Mouse (Mus musculus): Measurements from ENCODE around the gene Negr1. TPM values are rescaled to one million over a fixed set of nuclear protein-coding genes. Genes with fewer than 3 reads are reported as not detected.

Negr1 gene
- total RNA-seq, 1 experiment from 2014 or later = not detected

DNA sequence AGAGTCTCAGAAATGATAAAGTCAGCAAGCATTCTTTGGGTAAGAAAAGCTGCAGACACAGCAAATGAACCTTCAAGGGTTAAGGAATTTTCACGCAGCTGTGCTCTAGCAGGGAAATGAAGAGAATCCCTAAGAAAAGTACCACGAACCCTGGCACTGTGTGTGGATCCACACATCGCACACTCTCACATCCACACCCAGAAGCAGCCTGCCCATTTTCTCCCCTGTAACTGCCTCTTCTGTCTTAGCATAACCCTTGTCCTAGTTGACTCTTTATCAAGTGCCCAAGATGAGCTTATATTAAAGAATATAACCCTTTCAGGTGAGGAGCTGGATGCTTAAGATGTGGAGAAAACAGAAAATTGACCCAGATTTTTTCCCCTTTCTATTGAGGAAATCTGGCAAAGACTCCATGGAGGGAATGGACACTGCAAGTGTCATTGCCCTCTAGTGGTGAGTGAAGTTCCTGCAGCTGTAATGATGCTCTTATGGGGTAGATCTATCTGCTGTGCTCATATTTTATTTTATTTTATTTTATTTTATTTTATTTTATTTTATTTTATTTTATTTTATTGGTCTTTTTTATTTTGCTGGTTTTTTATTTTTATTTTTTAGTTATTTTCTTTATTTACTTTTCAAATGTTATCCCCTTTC is 82.2 kb downstream of the Negr1 start:
- ATAC-seq (replicated peaks in 1 of 2; ENCODE audit: insufficient read depth in 1 of 2, low FRiP score in 2 of 2, low TSS enrichment in 1 of 2, low read depth in 1 of 2, poor library complexity in 2 of 2, severe bottlenecking in 2 of 2) = peak; percentile 74 to 78; a peak in 3 of 4 replicates

DNA sequence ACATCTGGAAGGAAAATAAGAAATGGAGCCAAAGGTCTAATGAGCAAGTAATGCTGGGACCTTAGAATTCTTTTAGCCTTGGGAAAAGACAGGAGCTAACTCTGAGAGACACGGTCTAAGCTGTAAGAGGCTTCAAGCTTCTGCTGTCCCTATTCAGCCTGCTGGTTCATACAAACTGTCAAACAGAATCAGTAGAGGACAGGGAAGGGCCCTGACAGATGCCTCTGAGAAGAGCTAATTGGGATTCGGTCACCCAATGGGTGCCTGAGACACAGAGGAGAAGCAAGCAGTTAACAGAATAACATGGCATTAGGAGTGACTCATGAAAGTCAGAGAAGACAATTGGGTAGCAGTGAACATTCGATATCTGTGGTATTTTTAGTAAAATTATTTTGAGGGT is 86.8 kb downstream of the Negr1 start:
- ATAC-seq (replicated peaks in 1 of 2; ENCODE audit: insufficient read depth in 1 of 2, low FRiP score in 2 of 2, low TSS enrichment in 1 of 2, low read depth in 1 of 2, poor library complexity in 2 of 2, severe bottlenecking in 2 of 2) = no peak

DNA sequence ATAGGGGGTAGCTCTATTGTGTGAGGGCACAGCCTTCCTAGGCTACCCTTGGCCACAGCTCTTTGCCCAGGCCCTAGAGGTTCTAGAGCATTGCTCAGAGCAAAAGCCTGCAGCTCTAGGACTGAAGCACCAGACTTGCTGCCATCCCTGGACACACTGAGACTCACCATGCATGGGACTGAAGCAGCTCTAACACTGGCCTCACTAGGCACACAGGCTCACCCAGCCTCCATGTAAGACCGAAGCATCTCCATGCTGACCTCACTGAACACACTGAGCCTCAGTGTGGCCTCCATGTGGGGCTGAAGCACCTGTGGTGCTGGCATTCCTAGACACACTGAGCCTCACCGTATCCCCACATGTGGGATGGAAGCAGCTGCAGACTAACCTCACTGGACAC is 101.0 kb downstream of the Negr1 start:
- no peak for ATAC-seq (replicated peaks in 1 of 2; ENCODE audit: insufficient read depth in 1 of 2, low FRiP score in 2 of 2, low TSS enrichment in 1 of 2, low read depth in 1 of 2, poor library complexity in 2 of 2, severe bottlenecking in 2 of 2)

DNA sequence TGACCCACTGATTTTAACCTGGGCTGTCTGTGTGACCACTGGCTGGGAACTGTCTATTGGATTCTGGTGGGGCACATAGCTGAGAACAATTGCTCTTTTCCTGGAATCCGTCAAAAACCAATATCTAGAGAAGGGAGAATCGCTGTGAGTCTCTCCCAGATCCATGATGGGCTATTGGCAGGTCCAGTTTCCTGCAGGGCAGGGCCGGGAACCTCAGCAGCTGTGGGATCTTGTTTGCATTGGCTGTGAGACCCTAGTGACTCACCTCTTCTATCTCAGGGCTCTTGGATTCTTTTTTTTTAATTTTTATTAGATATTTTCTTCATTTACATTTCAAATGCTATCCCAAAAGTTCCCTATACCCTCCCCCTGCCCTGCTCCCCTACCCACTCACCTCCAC is 111.0 kb downstream of the Negr1 start:
- no peak for ATAC-seq (replicated peaks in 1 of 2; ENCODE audit: insufficient read depth in 1 of 2, low FRiP score in 2 of 2, low TSS enrichment in 1 of 2, low read depth in 1 of 2, poor library complexity in 2 of 2, severe bottlenecking in 2 of 2)

DNA sequence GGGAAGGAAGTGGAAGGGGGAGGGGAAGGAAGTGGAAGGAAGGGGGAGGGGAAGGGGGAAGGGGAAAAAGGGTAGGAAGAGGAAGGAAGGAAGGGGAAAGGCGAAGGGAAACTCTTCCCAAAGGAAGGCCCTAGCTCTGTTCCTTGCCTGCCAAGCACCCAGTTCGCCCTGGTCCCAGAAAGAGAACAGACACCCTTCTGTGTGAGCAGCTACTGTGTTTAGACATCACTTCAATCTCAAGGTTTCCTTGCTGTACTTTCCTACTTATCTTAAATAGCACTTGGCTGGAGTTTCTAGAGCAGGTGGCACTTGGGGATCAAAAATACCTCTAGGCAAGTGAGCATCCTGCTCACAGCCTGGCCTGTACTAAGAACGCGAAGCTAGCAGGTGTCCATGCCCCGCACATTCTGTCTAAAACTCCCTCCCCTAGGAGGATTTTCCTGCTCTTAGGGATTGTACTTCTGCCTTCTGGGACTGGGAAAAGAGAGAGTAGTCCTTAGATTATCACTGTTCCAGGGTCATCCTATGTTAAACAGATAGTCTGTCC is 128.5 kb downstream of the Negr1 start:
- ATAC-seq (replicated peaks in 1 of 2; ENCODE audit: insufficient read depth in 1 of 2, low FRiP score in 2 of 2, low TSS enrichment in 1 of 2, low read depth in 1 of 2, poor library complexity in 2 of 2, severe bottlenecking in 2 of 2) = no peak

DNA sequence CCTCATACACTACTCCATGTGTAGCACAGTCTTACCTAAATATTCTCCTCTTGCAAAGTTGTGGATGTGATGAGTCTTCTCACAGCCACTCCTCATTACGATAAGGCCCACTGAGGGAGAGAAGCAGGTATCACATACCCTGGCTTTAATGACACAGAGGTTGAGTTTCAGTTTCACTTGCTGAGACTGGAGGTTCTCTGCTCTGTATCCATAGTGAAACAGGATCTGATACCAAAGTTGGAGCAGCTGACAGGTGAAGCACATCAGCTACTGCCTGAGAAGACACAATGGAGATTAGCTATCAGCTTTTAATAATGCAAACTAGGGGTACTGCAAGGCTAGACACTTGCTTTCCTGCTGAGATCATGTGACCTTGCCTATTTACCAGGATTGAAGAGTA is 137.1 kb downstream of the Negr1 start:
- no peak for ATAC-seq (replicated peaks in 1 of 2; ENCODE audit: insufficient read depth in 1 of 2, low FRiP score in 2 of 2, low TSS enrichment in 1 of 2, low read depth in 1 of 2, poor library complexity in 2 of 2, severe bottlenecking in 2 of 2)

DNA sequence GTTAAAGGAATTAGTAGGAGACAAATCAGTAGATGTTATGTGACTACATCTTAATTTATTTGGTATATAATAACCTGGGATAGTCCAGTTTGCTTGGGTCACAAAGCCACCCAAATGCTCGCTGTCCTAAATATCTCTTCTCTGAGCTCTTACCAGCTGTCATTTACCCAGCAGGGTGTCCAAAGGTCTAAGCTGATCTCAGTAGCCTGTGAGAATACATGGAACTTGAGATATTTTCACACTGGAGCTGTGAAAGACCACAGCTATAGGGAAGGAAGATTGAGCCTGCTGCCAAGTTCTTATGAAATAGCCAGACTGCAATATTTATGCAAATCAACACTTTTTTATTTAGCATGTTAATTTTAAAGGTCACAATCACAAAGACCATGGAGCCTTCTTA is 141.6 kb downstream of the Negr1 start:
- ATAC-seq (replicated peaks in 1 of 2; ENCODE audit: insufficient read depth in 1 of 2, low FRiP score in 2 of 2, low TSS enrichment in 1 of 2, low read depth in 1 of 2, poor library complexity in 2 of 2, severe bottlenecking in 2 of 2) = no peak

DNA sequence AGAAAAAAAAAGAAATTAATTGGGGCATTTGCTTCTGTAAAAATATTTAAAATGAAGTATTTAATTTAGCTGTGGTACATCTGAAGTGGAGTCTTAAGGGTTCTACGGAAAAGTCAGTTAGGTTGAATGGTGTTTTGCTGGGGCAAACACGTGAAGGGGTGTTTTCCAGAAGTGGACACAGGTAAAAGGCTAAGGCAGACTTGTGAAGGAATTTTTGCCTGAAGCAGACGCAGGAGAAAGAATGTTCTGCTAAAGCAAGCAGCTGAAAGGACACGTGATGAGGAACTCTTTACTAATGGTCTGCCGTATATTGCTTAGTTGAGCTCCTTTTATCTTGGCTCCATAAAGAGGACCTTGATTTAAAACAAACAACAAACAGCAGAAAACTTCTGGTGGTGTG is 148.6 kb downstream of the Negr1 start:
- ATAC-seq (replicated peaks in 1 of 2; ENCODE audit: insufficient read depth in 1 of 2, low FRiP score in 2 of 2, low TSS enrichment in 1 of 2, low read depth in 1 of 2, poor library complexity in 2 of 2, severe bottlenecking in 2 of 2) = no peak

DNA sequence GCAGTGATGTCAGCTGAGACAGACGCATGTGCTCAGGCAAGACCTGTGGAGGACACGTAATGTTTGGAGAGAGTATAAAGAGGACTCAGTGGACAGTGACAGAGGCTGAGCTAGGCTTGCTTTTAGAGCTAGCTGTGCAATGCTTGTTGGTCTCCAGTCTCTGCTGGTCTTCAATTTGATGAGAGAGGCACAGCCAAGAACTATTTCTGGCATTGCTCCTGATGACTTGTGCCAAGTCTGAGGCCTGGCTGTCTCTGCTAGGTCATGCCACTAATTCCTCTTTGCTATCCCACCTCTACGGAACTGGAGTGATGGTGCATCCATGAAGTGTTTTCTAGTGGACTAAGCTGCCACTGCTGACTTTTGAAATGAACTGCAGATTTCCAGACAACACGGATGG is 149.1 kb downstream of the Negr1 start:
- no peak for ATAC-seq (replicated peaks in 1 of 2; ENCODE audit: insufficient read depth in 1 of 2, low FRiP score in 2 of 2, low TSS enrichment in 1 of 2, low read depth in 1 of 2, poor library complexity in 2 of 2, severe bottlenecking in 2 of 2)

DNA sequence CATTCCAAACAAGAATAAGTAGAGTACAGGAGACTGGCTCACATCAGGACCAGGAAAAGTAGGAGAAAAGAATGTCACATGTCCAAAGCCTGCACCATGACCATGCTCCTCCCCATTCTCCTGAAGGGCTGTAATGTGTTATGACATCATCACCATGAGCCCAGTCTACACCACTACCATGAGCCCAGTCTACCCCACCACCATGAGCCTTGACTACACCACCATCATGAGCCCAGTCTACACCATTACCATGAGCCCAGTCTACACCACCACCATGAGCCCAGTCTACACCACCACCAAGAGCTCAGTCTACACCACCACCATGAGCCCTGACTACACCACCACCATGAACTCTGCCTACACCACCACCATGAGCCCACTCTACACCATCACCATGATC is 174.7 kb downstream of the Negr1 start:
- no peak for ATAC-seq (replicated peaks in 1 of 2; ENCODE audit: insufficient read depth in 1 of 2, low FRiP score in 2 of 2, low TSS enrichment in 1 of 2, low read depth in 1 of 2, poor library complexity in 2 of 2, severe bottlenecking in 2 of 2)

DNA sequence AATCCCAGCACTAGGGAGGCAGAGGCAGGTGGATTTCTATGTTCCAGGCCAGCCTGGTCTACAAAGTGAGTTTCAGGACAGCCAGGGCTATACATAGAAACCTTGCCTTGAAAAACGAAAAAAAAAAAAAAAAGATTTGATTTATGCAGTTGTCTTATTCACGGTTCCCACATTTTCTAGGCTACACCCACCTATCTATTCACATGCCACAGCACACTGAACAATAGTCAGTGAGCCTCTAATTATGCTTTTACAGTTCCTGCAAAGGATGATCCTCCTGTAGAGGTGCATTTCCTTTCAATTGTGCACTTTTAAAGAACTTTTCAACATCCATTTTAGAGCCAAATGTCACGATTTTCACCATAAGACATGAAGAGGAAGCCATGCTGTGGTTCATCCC is 177.9 kb downstream of the Negr1 start:
- no peak for ATAC-seq (replicated peaks in 1 of 2; ENCODE audit: insufficient read depth in 1 of 2, low FRiP score in 2 of 2, low TSS enrichment in 1 of 2, low read depth in 1 of 2, poor library complexity in 2 of 2, severe bottlenecking in 2 of 2)

DNA sequence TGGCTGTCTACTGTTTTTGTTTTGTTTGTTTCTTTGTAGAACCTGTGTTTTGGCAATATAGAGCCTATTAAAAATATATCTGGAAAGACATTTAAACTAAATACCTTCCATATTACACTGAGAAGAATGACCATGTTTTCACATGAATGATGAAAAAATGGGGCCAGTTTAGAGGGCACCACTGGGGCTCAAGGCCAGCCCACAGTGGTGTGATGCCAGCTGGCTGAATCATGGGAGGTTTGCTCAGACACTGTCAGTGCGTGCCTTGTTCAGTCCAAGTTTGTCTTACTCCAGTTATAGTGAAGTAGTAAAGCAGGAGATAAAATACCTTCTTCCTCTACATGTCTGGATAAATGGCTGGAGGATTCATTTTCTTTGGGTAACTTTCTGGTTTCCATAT is 181.7 kb downstream of the Negr1 start:
- no peak for ATAC-seq (replicated peaks in 1 of 2; ENCODE audit: insufficient read depth in 1 of 2, low FRiP score in 2 of 2, low TSS enrichment in 1 of 2, low read depth in 1 of 2, poor library complexity in 2 of 2, severe bottlenecking in 2 of 2)

DNA sequence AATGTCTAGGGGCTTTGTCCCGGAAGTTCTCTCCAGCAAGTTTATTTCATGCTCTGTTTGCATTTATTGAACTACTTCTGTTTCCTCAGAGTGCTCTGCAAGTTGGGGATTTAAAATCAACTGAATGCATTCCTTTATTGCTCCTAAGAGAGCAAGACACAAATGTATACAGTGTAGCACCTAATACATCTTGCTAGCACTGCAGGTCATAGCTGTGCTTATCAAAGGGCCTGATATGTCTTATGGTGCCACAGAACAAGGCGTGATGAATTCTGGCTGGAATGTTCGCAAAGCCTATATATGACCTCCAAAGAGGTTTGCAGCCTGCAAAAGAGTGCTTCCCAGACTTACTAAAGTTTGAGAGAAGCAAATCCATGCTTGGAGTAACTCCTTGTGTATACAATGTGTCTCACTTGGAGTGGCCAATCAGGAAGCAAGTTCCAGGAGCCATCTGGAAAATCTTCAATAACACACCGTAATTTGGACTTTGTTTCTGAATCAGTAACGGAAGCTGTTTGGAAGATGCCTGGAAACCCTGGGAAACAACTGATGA is 183.7 kb downstream of the Negr1 start:
- ATAC-seq (replicated peaks in 1 of 2; ENCODE audit: insufficient read depth in 1 of 2, low FRiP score in 2 of 2, low TSS enrichment in 1 of 2, low read depth in 1 of 2, poor library complexity in 2 of 2, severe bottlenecking in 2 of 2) = no peak

DNA sequence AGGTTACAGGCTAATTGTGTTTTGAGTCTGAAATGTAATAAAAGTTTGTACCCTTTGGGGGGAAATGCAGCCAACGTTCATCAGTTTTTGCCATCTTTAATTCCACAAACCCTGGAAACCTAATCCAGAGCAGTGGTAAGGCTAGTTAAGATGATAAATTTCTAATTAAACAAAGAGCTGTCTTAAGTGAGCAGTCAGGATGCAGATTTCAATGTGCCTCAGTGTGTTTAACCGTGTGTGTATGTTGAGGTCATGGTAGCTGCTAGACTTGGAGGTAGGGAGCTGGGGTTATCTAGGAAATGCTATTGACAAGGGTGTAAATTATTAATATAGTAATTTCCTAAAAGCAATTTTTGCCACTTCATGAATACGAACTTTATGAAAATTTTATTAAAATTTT is 185.9 kb downstream of the Negr1 start:
- no peak for ATAC-seq (replicated peaks in 1 of 2; ENCODE audit: insufficient read depth in 1 of 2, low FRiP score in 2 of 2, low TSS enrichment in 1 of 2, low read depth in 1 of 2, poor library complexity in 2 of 2, severe bottlenecking in 2 of 2)

DNA sequence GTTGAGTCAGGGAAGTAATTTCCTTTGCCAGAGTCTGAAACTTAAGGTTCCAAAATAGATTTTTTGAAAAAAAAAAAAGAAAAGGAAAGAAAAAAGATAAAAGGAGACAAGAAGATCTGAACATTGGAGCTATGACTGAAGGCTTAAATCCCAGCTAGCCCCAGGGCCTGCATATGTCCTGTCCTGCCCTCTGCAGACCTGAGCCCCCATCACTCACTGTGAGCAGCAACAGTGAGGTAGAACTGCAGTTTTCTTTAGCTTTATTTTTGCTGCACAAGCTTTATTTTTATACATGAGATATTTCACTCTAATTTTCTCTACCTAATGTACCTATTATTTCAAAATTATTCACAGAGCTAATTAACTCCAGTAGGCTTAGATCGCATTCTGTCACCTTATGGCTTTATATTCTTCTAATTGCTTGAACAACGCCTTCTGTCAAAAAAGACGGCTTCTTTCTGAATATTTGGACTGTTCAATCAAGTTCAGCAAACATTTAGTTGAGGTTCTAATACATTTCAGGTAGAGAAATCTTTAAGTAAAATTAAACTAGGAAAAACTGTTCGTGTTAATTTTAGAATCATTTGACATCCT is 192.3 kb downstream of the Negr1 start:
- no peak for ATAC-seq (replicated peaks in 1 of 2; ENCODE audit: insufficient read depth in 1 of 2, low FRiP score in 2 of 2, low TSS enrichment in 1 of 2, low read depth in 1 of 2, poor library complexity in 2 of 2, severe bottlenecking in 2 of 2)

DNA sequence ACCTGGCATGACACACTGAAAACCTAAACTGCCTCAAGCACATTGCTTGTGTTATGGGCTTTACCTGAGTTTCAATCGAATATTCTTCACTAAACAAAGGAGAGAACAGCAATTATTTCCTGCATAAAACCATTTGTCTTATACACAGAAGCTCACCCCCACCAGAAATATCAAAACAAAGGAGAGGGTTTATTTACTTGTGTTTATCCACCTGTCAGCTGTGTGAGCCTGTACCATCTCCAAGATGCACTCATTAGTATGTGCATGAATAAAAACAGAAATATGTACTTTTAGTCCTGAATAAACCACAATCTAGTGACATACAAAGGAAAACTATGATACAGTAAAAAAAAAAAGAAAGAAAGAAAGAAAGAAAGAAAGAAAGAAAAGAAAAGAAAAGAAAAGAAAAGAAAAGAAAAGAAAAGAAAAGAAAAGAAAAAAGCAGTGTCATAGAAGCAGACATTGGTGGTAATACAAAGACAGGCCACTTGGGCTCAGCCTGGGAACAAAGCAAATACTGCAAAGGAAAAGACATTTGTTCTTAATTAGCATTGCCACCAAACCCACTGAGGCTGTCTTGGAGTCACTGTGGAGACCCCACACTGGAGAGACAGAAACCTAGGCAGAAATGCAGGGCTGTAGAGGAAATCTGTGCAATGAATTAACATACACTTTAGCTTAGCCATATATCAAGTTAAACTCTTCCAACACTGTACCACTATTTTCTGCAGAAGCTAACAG is 193.4 kb downstream of the Negr1 start:
- no peak for ATAC-seq (replicated peaks in 1 of 2; ENCODE audit: insufficient read depth in 1 of 2, low FRiP score in 2 of 2, low TSS enrichment in 1 of 2, low read depth in 1 of 2, poor library complexity in 2 of 2, severe bottlenecking in 2 of 2)

DNA sequence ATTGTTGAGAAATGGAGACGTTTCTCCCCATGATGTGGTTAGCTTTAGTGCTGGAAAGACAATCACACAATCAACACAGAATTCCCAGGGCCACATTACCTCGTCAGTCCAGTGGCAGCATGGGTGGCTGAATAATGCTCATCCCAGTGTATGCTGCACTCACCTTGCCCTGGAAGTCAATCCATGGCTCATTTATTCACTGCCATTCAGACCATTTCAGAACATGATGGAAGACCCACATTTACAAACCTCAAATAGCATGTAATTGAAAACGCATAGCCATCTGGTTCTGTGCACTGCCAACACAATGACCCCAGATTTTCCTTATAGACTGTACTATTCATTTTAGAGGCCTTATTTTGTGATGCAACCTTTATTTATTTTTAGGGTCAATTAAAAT is 203.4 kb downstream of the Negr1 start:
- no peak for ATAC-seq (replicated peaks in 1 of 2; ENCODE audit: insufficient read depth in 1 of 2, low FRiP score in 2 of 2, low TSS enrichment in 1 of 2, low read depth in 1 of 2, poor library complexity in 2 of 2, severe bottlenecking in 2 of 2)

DNA sequence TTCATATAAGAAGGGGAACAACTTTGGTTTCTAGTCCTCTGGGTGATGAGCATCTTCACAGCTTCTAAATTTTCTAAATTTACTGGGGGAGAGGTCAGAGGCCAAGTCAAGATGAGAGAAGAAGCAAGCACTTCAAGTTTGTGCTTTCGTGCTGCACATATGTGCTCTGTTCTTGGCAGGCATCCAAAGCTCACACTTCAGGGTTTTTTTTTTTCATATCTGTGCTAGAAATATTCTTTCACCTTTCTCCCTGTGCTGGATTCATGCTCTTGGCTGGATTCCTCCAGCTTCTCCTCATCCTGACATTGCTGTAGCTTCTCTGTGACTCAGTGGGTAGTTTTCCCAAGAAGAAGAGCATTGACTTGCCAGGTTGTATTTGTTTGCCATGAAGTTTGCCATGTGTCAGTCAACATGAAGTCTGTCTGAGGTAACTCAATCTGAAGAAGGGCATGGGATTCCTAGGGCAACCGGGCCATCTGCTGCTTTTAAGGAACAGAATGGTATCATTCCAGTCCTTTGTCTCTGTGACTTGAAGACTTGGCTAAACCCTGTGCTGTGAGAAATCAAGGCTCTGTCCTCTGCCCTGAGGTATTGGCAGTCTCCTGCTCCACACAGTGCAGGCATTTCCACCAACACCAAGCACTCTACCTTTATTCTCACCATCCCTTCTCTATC is 204.7 kb downstream of the Negr1 start:
- ATAC-seq (replicated peaks in 1 of 2; ENCODE audit: insufficient read depth in 1 of 2, low FRiP score in 2 of 2, low TSS enrichment in 1 of 2, low read depth in 1 of 2, poor library complexity in 2 of 2, severe bottlenecking in 2 of 2) = no peak

Measured in hematopoietic stem cell, adult 5-6 weeks (primary cell).